In the genomic region with DNA sequence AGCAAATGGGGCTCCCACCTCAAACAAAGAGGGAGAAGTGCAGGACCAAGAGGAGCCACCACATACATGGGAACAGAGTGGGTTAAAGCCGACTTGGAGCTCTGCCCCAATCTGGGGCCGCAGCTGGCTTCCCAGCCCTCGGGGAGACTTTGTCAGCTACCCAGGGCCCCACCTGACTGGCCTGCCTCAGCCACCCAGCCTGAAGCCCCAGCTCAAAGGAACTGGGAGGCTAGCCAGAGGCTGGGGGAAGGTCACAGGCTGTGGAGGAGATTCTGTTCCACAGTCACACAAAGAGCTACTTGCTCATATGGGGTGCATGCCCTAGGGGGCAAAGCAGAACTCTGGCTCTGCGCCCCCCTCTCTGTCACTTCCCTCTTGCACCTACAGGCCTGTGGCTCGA, we compare ENCODE assay signal across 10 mouse cellular contexts. TPM values are rescaled to one million over a fixed set of nuclear protein-coding genes. Genes with fewer than 3 reads are reported as not detected.
DNase-seq lines count a peak whose midpoint lies in the region; ATAC-seq lines count a peak whose summit lies in the region.
"Had no signal": no experiment of that assay in that cellular context is flagged by ENCODE, and none has a peak within 500 bp of the region (broad histone marks: within the 10 kb centered on the region; RNA-seq: fewer than 3 reads in every experiment).

No protein-coding gene starts in this region.

- peak overlapping the region; percentile 35; the same call in 1 of the 2 replicates for H3K27ac ChIP-seq in forebrain, embryonic 13.5 days

- H3K27me3 ChIP-seq in forebrain, embryonic 13.5 days: no peaks in the 10 kb centered on the region

- no peak overlapping the region for H3K9ac ChIP-seq in forebrain, embryonic 13.5 days

- peaks cover 41% of the 10 kb centered on the region for H3K4me1 ChIP-seq in forebrain, embryonic 13.5 days

- 0 out of 2 replicates have a peak, but pooled peaks have one; percentile 53 for ATAC-seq in forebrain, embryonic 13.5 days

- 49% methylated on average over 5 of the region's 5 CpGs for WGBS in forebrain, embryonic 13.5 days

- H3K4me3 ChIP-seq in forebrain, embryonic 13.5 days: no peak overlapping the region

- DNase-seq in heart, postnatal 10 days: peak; percentile 33 to 51
- no peak for DNase-seq in heart, adult 8-10 months (ENCODE audit: low spot score)
- DNase-seq in Muller cell, postnatal 12 days (ENCODE audit: inconsistent ontology term): peak; percentile 56
- peak; percentile 18 to 30 for DNase-seq in layer of hippocampus, postnatal 36 days
- no peak for DNase-seq in spleen, postnatal 36 days (ENCODE audit: low spot score in 2 of 2)
- DNase-seq in yolk sac, embryonic 10.5 days (ENCODE audit: low spot score): no peak
- DNase-seq in thymus, adult 18-20 months: no peak
- DNase-seq: lung, postnatal 36 days; thymus, adult 2 months had no signal

- intact Hi-C loops in heart, postnatal 10 days (cut with DNase I): no loop called here

- no peak overlapping the region for H3K4me2 ChIP-seq in forebrain, embryonic 13.5 days

- H3K9me3 ChIP-seq in forebrain, embryonic 13.5 days (replicated peaks): no peaks in the 10 kb centered on the region

- H3K36me3 ChIP-seq in forebrain, embryonic 13.5 days (ENCODE audit: poor library complexity, severe bottlenecking): no peaks in the 10 kb centered on the region

RNA-seq across cellular contexts. Expression of gene Zfp423, which starts 41.4 kb away (rescaled TPM):
- total RNA-seq in heart, postnatal 10 days (2021): 10 to 100 TPM in 1 of 2 experiments, 1 to 10 TPM in 1; 9.1 to 14.5 TPM
- total RNA-seq in heart, adult 8-10 months (2022): 1 to 10 TPM; 3.2 to 5.2 (median 3.6) TPM
- polyA plus RNA-seq in forebrain, embryonic 13.5 days (2015; fragmentation: Nextera tagmentation; extraction: Ambion mirVana): 21.5 and 23.2 TPM in 2 replicates
- 10 to 100 TPM; 32.0 to 32.5 TPM for total RNA-seq in layer of hippocampus, postnatal 36 days (2021)

Comparison
In these comparisons a context has a peak if more than half of its experiments do, and no peak if none do; other contexts are left out.
1. DNase-seq: peak in heart, postnatal 10 days (2 of 2), Muller cell, postnatal 12 days (single experiment) and layer of hippocampus, postnatal 36 days (2 of 2); none in heart, adult 8-10 months (single experiment), spleen, postnatal 36 days (0 of 2), yolk sac, embryonic 10.5 days (single experiment) and thymus, adult 18-20 months (0 of 2).